Mouse (Mus musculus) embryonic facial prominence, embryonic 15.5 days (tissue): ENCODE results near the gene Pmepa1. TPM values are rescaled to one million over a fixed set of nuclear protein-coding genes. Genes with fewer than 3 reads are reported as not detected.
A peak's percentile ranks its signal among the peaks of the same experiment; 100 is the strongest.

Experiments used
- ATAC-seq: fragments of 200-750 bp; cut with Nextera tagmentation; 2 replicates; pipeline ENCODE4 v1.8.0; 2017; ENCODE audit warnings: low read depth, moderate TSS enrichment; ENCODE audit not compliant: insufficient number of reproducible peaks, low FRiP score, low TSS enrichment
- H3K27ac ChIP-seq: fragments of 300-500 bp; sonication (generic); replicated peaks from 2 replicates; pipeline ENCODE4 v1.5.1; 2015; ENCODE audit warnings: mild to moderate bottlenecking, inconsistent platforms
- H3K27me3 ChIP-seq: fragments of 300-500 bp; sonication (generic); 2 replicates; pipeline ENCODE4 v1.6.1; 2015; ENCODE audit warnings: inconsistent platforms
- H3K36me3 ChIP-seq: fragments of 300-500 bp; sonication (generic); 2 replicates; pipeline ENCODE4 v1.6.1; 2015; ENCODE audit warnings: mild to moderate bottlenecking, inconsistent platforms
- H3K4me1 ChIP-seq: fragments of 300-500 bp; sonication (generic); 2 replicates; pipeline ENCODE4 v1.6.1; 2015; ENCODE audit warnings: inconsistent platforms
- H3K4me2 ChIP-seq: fragments of 300-500 bp; sonication (generic); replicated peaks from 2 replicates; pipeline ENCODE4 v1.6.1; 2015; ENCODE audit warnings: mild to moderate bottlenecking, inconsistent platforms
- H3K4me3 ChIP-seq: fragments of 300-500 bp; sonication (generic); replicated peaks from 2 replicates; pipeline ENCODE4 v1.5.1; 2015; ENCODE audit warnings: mild to moderate bottlenecking, inconsistent platforms
- H3K9ac ChIP-seq: fragments of 300-500 bp; sonication (generic); 2 replicates; pipeline ENCODE4 v1.6.1; 2015; ENCODE audit warnings: inconsistent platforms
- H3K9me3 ChIP-seq: fragments of 300-500 bp; sonication (generic); replicated peaks from 2 replicates; pipeline ENCODE4 v1.6.1; 2016; ENCODE audit warnings: inconsistent platforms
- WGBS: fragments of 180-500 bp; shearing (Covaris S2); methylation state at CpG from one replicate; pipeline ENCODE4 v1.1.7; 2015; 5-methylcytosine and 5-hydroxymethylcytosine counted together
- polyA plus RNA-seq: library from polyadenylated mRNA; unstranded; fragments of >200 nt; fragmentation: Nextera tagmentation; extraction: Ambion mirVana; gene quantifications from 2 replicates; pipeline ENCODE4 v1.2.1, GENCODE M21; 2015

Pmepa1 gene
- polyA plus RNA-seq, 1 experiment from 2014 or later: 9.0 TPM

GRCm38 (mm10) chr2:173220754-173221153, 55.6 kb downstream of the Pmepa1 start:
- peaks cover 14% of the 10 kb centered on the region; the same call in 1 of the 2 replicates for H3K4me1 ChIP-seq
- no peak overlapping the region for H3K4me2 ChIP-seq
- H3K36me3 ChIP-seq: 0 out of 2 replicates have a peak, but pooled peaks cover 3% of the 10 kb centered on the region
- no peaks in the 10 kb centered on the region for H3K9me3 ChIP-seq
- no peak overlapping the region for H3K4me3 ChIP-seq
- H3K27ac ChIP-seq: no peak overlapping the region
- no peak overlapping the region for H3K9ac ChIP-seq
- no peaks in the 10 kb centered on the region for H3K27me3 ChIP-seq
- WGBS: 93% methylated on average over 9 of the region's 9 CpGs
- no peak for ATAC-seq

GRCm38 (mm10) chr2:173219256-173219954, 56.9 kb downstream of the Pmepa1 start:
- 0 out of 2 replicates have a peak, but pooled peaks have one; percentile 17 for ATAC-seq
- H3K4me1 ChIP-seq: 0 out of 2 replicates have a peak, but pooled peaks cover under 1% of the 10 kb centered on the region
- H3K27ac ChIP-seq: no peak overlapping the region
- H3K4me3 ChIP-seq: no peak overlapping the region
- no peaks in the 10 kb centered on the region for H3K9me3 ChIP-seq
- H3K36me3 ChIP-seq: no peaks in the 10 kb centered on the region
- H3K27me3 ChIP-seq: no peaks in the 10 kb centered on the region
- 43% methylated on average over 10 of the region's 10 CpGs for whole genome bisulfite sequencing
- no peak overlapping the region for H3K4me2 ChIP-seq
- no peak overlapping the region for H3K9ac ChIP-seq

GRCm38 (mm10) chr2:173218416-173219141, 57.8 kb downstream of the Pmepa1 start, which contains the start of gene Zbp1:
TSS of gene Zbp1 (minus strand) at chr2:173218923.
- H3K27ac ChIP-seq: no peak within 1 kb of the TSS
- WGBS: 57% methylated on average over 11 of the region's 11 CpGs
- no peak within 1 kb of the TSS for H3K4me2 ChIP-seq
- no peak within 1 kb of the TSS for H3K4me3 ChIP-seq
- no peak within 1 kb of the TSS for H3K9ac ChIP-seq
- H3K36me3 ChIP-seq: no peaks in the 10 kb centered on the region
- no peaks in the 10 kb centered on the region for H3K9me3 ChIP-seq
- ATAC-seq: no peak
- H3K27me3 ChIP-seq: no peaks in the 10 kb centered on the region
- no peaks in the 10 kb centered on the region for H3K4me1 ChIP-seq

- ATAC-seq: no peak
- H3K9me3 ChIP-seq: no peaks in the 10 kb centered on the region
- no peak overlapping the region for H3K9ac ChIP-seq
- no peaks in the 10 kb centered on the region for H3K36me3 ChIP-seq
- H3K4me1 ChIP-seq: no peaks in the 10 kb centered on the region
- H3K27ac ChIP-seq: no peak overlapping the region
- no peak overlapping the region for H3K4me3 ChIP-seq
- no peaks in the 10 kb centered on the region for H3K27me3 ChIP-seq
- no peak overlapping the region for H3K4me2 ChIP-seq
- WGBS: 90% methylated on average over 5 of the region's 5 CpGs
Observed at GRCm38 (mm10) chr2:173217763-173218258, 58.5 kb downstream of the Pmepa1 start.

- no peak overlapping the region for H3K4me2 ChIP-seq
- H3K9me3 ChIP-seq: no peaks in the 10 kb centered on the region
- H3K4me3 ChIP-seq: no peak overlapping the region
Observed at GRCm38 (mm10) chr2:173217246-173217645, 59.1 kb downstream of the Pmepa1 start.

GRCm38 (mm10) chr2:173216840-173217239, 59.5 kb downstream of the Pmepa1 start:
- no peak overlapping the region for H3K27ac ChIP-seq
- no peaks in the 10 kb centered on the region for H3K4me1 ChIP-seq
- ATAC-seq: no peak
- no peaks in the 10 kb centered on the region for H3K36me3 ChIP-seq
- WGBS: 86% methylated on average over 7 of the region's 7 CpGs
- H3K4me2 ChIP-seq: no peak overlapping the region
- H3K9ac ChIP-seq: no peak overlapping the region
- H3K9me3 ChIP-seq: no peaks in the 10 kb centered on the region
- H3K4me3 ChIP-seq: no peak overlapping the region
- H3K27me3 ChIP-seq: no peaks in the 10 kb centered on the region

More at GRCm38 (mm10) chr2:173217246-173217645, 59.1 kb downstream of the Pmepa1 start:
- H3K9ac ChIP-seq: no peak overlapping the region
- H3K4me1 ChIP-seq: no peaks in the 10 kb centered on the region
- H3K27me3 ChIP-seq: no peaks in the 10 kb centered on the region
- no peak overlapping the region for H3K27ac ChIP-seq
- 61% methylated on average over 3 of the region's 3 CpGs for WGBS
- no peaks in the 10 kb centered on the region for H3K36me3 ChIP-seq
- no peak for ATAC-seq

- H3K9ac ChIP-seq: no peak overlapping the region
- no peak overlapping the region for H3K4me2 ChIP-seq
- H3K36me3 ChIP-seq: no peaks in the 10 kb centered on the region
- H3K27me3 ChIP-seq: no peaks in the 10 kb centered on the region
- H3K9me3 ChIP-seq: no peaks in the 10 kb centered on the region
- ATAC-seq: no peak
- WGBS: 73% methylated on average over 4 of the region's 4 CpGs
- H3K27ac ChIP-seq: no peak overlapping the region
- no peak overlapping the region for H3K4me3 ChIP-seq
- H3K4me1 ChIP-seq: no peaks in the 10 kb centered on the region
Observed at GRCm38 (mm10) chr2:173212227-173212626, 64.1 kb downstream of the Pmepa1 start.

GRCm38 (mm10) chr2:173209091-173209815, 67.1 kb downstream of the Pmepa1 start:
- Histone ChIP-seq H3K36me3 (no peaks in the 10 kb centered on the region), H3K9ac (no peak overlapping the region), H3K27me3 (no peaks in the 10 kb centered on the region), H3K9me3 (no peaks in the 10 kb centered on the region), H3K4me3 (no peak overlapping the region), H3K27ac (no peak overlapping the region), H3K4me1 (no peaks in the 10 kb centered on the region), H3K4me2 (no peak overlapping the region)
- WGBS: 87% methylated on average over 7 of the region's 7 CpGs
- no peak for ATAC-seq

GRCm38 (mm10) chr2:173207051-173207450, 69.3 kb downstream of the Pmepa1 start:
- 94% methylated on average over 3 of the region's 3 CpGs for whole genome bisulfite sequencing
- ATAC-seq: no peak

GRCm38 (mm10) chr2:173205563-173206099, 70.7 kb downstream of the Pmepa1 start:
- H3K27me3 ChIP-seq: no peaks in the 10 kb centered on the region
- 94% methylated on average over 14 of the region's 14 CpGs for WGBS
- ATAC-seq: no peak

More at GRCm38 (mm10) chr2:173207051-173207450, 69.3 kb downstream of the Pmepa1 start:
- no peaks in the 10 kb centered on the region for H3K36me3 ChIP-seq
- H3K4me3 ChIP-seq: no peak overlapping the region
- no peaks in the 10 kb centered on the region for H3K9me3 ChIP-seq
- no peak overlapping the region for H3K4me2 ChIP-seq
- no peaks in the 10 kb centered on the region for H3K4me1 ChIP-seq
- H3K9ac ChIP-seq: no peak overlapping the region
- no peaks in the 10 kb centered on the region for H3K27me3 ChIP-seq
- H3K27ac ChIP-seq: no peak overlapping the region

GRCm38 (mm10) chr2:173204671-173205070, 71.7 kb downstream of the Pmepa1 start:
- Histone ChIP-seq H3K27me3 (no peaks in the 10 kb centered on the region), H3K9ac (no peak overlapping the region), H3K4me2 (no peak overlapping the region), H3K4me3 (no peak overlapping the region), H3K4me1 (no peaks in the 10 kb centered on the region), H3K27ac (no peak overlapping the region), H3K36me3 (no peaks in the 10 kb centered on the region), H3K9me3 (no peaks in the 10 kb centered on the region)
- 65% methylated on average over 4 of the region's 4 CpGs for WGBS
- ATAC-seq: no peak

More at GRCm38 (mm10) chr2:173205563-173206099, 70.7 kb downstream of the Pmepa1 start:
- H3K4me3 ChIP-seq: no peak overlapping the region
- H3K4me2 ChIP-seq: no peak overlapping the region
- H3K27ac ChIP-seq: no peak overlapping the region
- H3K9ac ChIP-seq: no peak overlapping the region
- no peaks in the 10 kb centered on the region for H3K9me3 ChIP-seq
- no peaks in the 10 kb centered on the region for H3K4me1 ChIP-seq
- no peaks in the 10 kb centered on the region for H3K36me3 ChIP-seq
